Mouse (Mus musculus): ENCODE results near the gene Nudcd2.

DNA sequence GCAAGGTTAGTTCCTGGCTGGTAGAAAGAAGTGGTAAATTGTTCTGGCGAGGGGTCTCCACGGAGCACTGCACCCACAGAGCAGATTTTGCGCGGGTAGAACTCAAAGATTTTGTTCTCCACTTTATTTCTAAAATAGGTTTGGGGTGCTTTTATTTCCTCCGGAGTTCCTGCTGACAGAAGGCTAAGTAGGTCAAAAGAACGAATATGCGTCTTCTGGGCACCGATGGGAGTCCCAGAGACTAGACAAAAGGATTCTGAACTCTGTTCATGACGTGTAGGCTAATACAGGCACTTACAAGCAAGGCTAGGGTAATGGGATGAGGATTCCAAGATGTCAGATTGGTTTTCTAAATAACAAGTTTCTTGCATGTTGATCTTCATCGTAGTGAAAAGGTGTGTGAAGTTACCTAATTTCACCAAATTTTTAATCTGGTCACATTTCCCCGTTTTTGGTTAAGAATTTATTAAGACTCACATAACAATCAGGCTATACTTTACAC lies 835 bp downstream of the Nudcd2 start:
- no peak for TF ChIP-seq EP300 (optimal IDR thresholded peaks at IDR 0.05)
- TF ChIP-seq CTCF (IDR thresholded peaks at IDR 0.05; ENCODE audit: low read depth), result no peak

All from stomach, postnatal 0 days (tissue).